Mouse (Mus musculus) small intestine, adult 2 months (tissue): Measurements from ENCODE around the gene Gm10160.

Source experiments
- CTCF ChIP-seq: fragments of 200-500 bp; IDR thresholded peaks from 2 replicates; pipeline ENCODE4 v1.5.1; 2012; ENCODE audit warnings: low read depth, mild to moderate bottlenecking, control low read depth, inconsistent platforms, low read length, moderate library complexity, mixed read lengths; ENCODE audit not compliant: insufficient replicate concordance, insufficient read length; ENCODE audit errors: extremely low read depth
- POLR2A ChIP-seq: fragments of 200-500 bp; IDR thresholded peaks from 2 replicates; pipeline ENCODE4 v1.6.1; 2012; ENCODE audit warnings: low read depth, mild to moderate bottlenecking, control low read depth, inconsistent platforms, low read length, moderate library complexity

GRCm38 (mm10) chr7:81881600-81881999, 26.0 kb upstream of the Gm10160 start:
- TF ChIP-seq CTCF (no peak), POLR2A (no peak)
